Mouse (Mus musculus) hindbrain, embryonic 11.5 days (tissue): ENCODE results near the gene Ankrd23. TPM values are rescaled to one million over a fixed set of nuclear protein-coding genes. Genes with fewer than 3 reads are reported as not detected.

Experiments
- ATAC-seq: fragments of 200-750 bp; cut with Nextera tagmentation; 2 replicates; pipeline ENCODE4 v1.8.0; 2017; ENCODE audit warnings: mild to moderate bottlenecking, moderate TSS enrichment, moderate library complexity; ENCODE audit not compliant: low FRiP score
- DNase-seq: peaks from one replicate; pipeline ENCODE4 v3.0.0-alpha.2; 2015; ENCODE audit warnings: low spot score
- H3K27ac ChIP-seq: fragments of 300-500 bp; sonication (generic); 2 replicates; pipeline ENCODE4 v1.5.1; 2014; ENCODE audit warnings: mild to moderate bottlenecking, low read depth, low read length
- H3K27me3 ChIP-seq: fragments of 300-500 bp; sonication (generic); 2 replicates; pipeline ENCODE4 v1.6.1; 2014; ENCODE audit warnings: mild to moderate bottlenecking, low read length, moderate library complexity, mixed read lengths; ENCODE audit not compliant: control insufficient read depth, insufficient read depth
- H3K36me3 ChIP-seq: fragments of 300-500 bp; sonication (generic); 2 replicates; pipeline ENCODE4 v1.6.1; 2014; ENCODE audit warnings: mild to moderate bottlenecking, low read length, moderate library complexity, mixed read lengths; ENCODE audit not compliant: control insufficient read depth, insufficient read depth
- H3K4me1 ChIP-seq: fragments of 300-500 bp; sonication (generic); replicated peaks from 2 replicates; pipeline ENCODE4 v1.6.1; 2014; ENCODE audit warnings: low read length, mixed read lengths; ENCODE audit not compliant: control insufficient read depth, insufficient read depth
- H3K4me2 ChIP-seq: fragments of 300-500 bp; sonication (generic); replicated peaks from 2 replicates; pipeline ENCODE4 v1.6.1; 2014; ENCODE audit warnings: mild to moderate bottlenecking, low read depth, low read length
- H3K4me3 ChIP-seq: fragments of 300-500 bp; sonication (generic); 2 replicates; pipeline ENCODE4 v1.5.1; 2014; ENCODE audit warnings: low read depth, low read length
- H3K9ac ChIP-seq: fragments of 300-500 bp; sonication (generic); 2 replicates; pipeline ENCODE4 v1.6.1; 2014; ENCODE audit warnings: low read depth, low read length
- H3K9me3 ChIP-seq: fragments of 300-500 bp; sonication (generic); 2 replicates; pipeline ENCODE4 v1.6.1; 2016; ENCODE audit warnings: low read length; ENCODE audit not compliant: control insufficient read depth
- WGBS: fragments of 180-500 bp; shearing (Covaris S2); extraction: QIAGEN DNeasy Blood & Tissue Kit; methylation state at CpG from one replicate; pipeline ENCODE4 v1.1.7; 2014; 5-methylcytosine and 5-hydroxymethylcytosine counted together
- polyA plus RNA-seq: library from polyadenylated mRNA; unstranded; fragments of >200 nt; fragmentation: Nextera tagmentation; extraction: Ambion mirVana; gene quantifications from 2 replicates; pipeline ENCODE4 v1.2.1, GENCODE M21; 2014

Gene Ankrd23
- polyA plus RNA-seq, 1 experiment from 2014 or later, result 6.8 TPM

DNA sequence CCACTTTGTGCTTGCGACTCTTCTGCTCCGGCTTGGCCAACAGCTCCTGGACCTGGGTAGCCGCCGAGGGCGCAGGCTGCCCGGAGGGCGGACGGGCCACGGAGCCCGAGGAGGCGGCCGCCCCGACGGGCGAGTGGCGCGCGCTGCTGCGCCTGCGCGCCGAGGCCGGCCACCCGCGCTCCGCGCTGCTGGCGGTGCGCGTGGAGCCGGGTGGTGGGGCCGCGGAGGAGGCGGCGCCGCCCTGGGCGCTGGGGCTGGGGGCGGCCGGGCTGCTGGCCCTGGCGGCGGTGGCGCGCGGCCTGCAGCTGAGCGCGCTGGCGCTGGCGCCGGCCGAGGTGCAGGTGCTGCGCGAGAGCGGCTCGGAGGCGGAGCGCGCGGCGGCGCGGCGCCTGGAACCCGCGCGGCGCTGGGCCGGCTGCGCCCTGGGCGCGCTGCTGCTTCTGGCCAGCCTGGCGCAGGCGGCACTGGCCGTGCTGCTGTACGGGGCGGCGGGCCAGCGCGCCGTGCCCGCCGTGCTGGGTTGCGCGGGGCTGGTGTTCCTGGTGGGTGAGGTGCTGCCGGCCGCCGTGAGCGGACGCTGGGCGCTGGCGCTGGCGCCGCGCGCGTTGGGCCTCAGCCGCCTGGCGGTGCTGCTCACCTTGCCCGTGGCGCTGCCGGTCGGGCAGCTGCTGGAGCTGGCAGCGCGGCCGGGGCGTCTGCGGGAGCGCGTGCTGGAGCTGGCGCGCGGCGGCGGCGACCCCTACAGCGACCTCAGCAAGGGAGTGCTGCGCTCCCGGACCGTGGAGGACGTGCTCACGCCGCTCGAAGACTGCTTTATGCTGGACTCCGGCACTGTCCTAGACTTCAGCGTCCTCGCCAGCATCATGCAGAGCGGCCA, 24.4 kb downstream of the Ankrd23 start:
- under 1% methylated on average over 52 of the region's 126 CpGs for WGBS
- no peaks in the 10 kb centered on the region for H3K9me3 ChIP-seq
- peak overlapping the region; percentile 88 for H3K4me3 ChIP-seq
- 0 out of 2 replicates have a peak, but pooled peaks cover 4% of the 10 kb centered on the region for H3K4me1 ChIP-seq
- peak overlapping the region; percentile 98 for H3K27ac ChIP-seq
- peak overlapping the region; percentile 92 for H3K9ac ChIP-seq
- no peaks in the 10 kb centered on the region for H3K36me3 ChIP-seq
- ATAC-seq (peak; percentile 75), DNase-seq (peak; percentile 68)
- peak overlapping the region; percentile 89 for H3K4me2 ChIP-seq
- H3K27me3 ChIP-seq, result no peaks in the 10 kb centered on the region

DNA sequence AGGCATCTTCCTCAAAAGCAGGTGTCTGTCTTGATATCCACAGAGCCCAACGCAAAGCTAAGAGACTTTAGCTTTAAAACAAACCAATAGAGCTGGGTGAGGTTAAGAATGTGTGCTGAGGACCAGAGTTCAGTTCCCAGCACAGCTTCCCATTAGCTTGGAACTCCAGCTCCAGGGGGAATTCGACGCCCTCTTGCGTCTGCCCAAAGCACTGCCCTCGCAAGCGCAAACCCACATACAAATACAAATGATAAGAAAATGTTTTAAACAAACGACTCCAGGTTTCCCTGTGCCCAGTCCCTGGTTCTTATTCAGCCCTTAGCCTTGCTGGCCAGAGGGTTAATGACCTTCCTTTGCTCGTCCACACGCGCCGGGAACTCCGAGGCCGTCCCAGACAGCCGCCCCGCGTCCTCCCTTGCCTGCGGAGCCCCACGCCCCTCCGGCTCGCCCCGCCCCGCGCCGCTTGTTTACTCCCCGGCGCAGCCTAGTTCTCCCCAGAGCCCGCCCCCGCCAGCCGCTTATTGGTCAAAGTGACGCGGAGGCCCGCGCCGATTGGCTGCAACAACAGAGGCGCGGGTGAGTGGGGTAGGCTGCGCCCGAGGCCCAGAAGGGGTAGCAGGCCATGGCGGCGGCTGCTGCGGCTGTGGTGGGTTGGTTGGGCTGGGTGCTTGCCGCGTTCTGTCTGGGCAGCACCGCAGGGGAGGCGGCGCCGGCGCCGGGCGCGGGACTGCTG, 25.2 kb downstream of the Ankrd23 start, which contains the start of gene Cnnm3:
Gene Cnnm3 (plus strand): TSS at position 579 of the 733 bp plus-strand sequence.
- ATAC-seq (peak; percentile 99), DNase-seq (peak; percentile 99)
- Histone ChIP-seq H3K4me3 (peak within 1 kb of the TSS; percentile 88), H3K27ac (peak within 1 kb of the TSS; percentile 98), H3K9ac (peak within 1 kb of the TSS; percentile 92), H3K4me2 (peak within 1 kb of the TSS; percentile 89), H3K9me3 (no peaks in the 10 kb centered on the region), H3K4me1 (0 out of 2 replicates have a peak, but pooled peaks cover 4% of the 10 kb centered on the region), H3K27me3 (no peaks in the 10 kb centered on the region), H3K36me3 (no peaks in the 10 kb centered on the region)
- WGBS, result 1% methylated on average over 51 of the region's 51 CpGs

DNA sequence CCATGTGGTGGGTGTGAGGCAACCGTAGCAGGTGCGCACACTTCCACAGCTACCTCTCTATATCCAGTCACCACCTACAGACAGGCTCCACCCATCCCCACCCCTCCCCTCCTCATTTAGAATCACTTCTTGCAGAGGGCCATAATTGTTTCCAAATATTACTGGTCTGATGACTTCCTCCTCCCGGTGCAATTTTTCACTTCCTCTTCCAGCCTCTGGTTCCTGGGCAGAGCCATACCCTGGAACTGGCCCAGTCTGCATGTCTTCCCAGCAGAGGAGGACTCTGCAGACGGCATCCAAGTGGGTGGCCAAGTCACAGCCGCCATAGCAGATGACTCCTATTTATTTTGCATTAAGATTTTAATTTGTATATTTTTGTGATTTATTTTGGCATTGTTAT, 28.4 kb downstream of the Ankrd23 start:
- 0 out of 2 replicates have a peak, but pooled peaks cover 1% of the 10 kb centered on the region for H3K4me1 ChIP-seq
- 84% methylated on average over 5 of the region's 5 CpGs for WGBS
- ATAC-seq, result no peak

DNA sequence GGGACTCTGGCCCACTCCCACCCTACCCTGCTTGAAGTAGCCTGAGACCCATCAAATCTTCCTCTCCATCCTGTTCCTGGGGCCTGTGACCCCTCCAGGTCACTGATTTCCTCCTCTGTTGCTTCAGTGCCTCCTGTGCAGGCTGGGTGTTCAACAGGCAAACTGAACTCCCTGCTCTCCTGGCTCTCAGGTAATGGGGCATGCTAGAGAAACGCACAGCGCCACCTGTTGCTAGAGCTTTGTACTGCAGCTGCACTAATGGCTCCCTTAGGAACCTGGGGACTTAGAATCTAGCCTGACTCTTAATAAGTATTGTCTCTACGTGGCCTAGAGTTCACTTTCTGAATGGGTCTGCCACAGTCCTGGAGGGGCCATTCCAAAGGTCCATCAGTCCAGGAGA, 35.4 kb downstream of the Ankrd23 start:
- ATAC-seq (no peak), DNase-seq (peak; percentile 86)
- Histone ChIP-seq H3K36me3 (no peaks in the 10 kb centered on the region), H3K9me3 (no peaks in the 10 kb centered on the region), H3K4me2 (no peak overlapping the region), H3K4me3 (no peak overlapping the region), H3K9ac (no peak overlapping the region), H3K4me1 (no peaks in the 10 kb centered on the region), H3K27me3 (no peaks in the 10 kb centered on the region), H3K27ac (no peak overlapping the region)
- WGBS, result 7% methylated on average over 3 of the region's 3 CpGs

More for the DNA sequence above, 28.4 kb downstream of the Ankrd23 start:
- H3K27me3 ChIP-seq, result no peaks in the 10 kb centered on the region
- H3K9me3 ChIP-seq, result no peaks in the 10 kb centered on the region
- H3K4me3 ChIP-seq, result no peak overlapping the region
- H3K36me3 ChIP-seq, result no peaks in the 10 kb centered on the region
- no peak for DNase-seq
- no peak overlapping the region for H3K27ac ChIP-seq
- H3K4me2 ChIP-seq, result no peak overlapping the region
- no peak overlapping the region for H3K9ac ChIP-seq

DNA sequence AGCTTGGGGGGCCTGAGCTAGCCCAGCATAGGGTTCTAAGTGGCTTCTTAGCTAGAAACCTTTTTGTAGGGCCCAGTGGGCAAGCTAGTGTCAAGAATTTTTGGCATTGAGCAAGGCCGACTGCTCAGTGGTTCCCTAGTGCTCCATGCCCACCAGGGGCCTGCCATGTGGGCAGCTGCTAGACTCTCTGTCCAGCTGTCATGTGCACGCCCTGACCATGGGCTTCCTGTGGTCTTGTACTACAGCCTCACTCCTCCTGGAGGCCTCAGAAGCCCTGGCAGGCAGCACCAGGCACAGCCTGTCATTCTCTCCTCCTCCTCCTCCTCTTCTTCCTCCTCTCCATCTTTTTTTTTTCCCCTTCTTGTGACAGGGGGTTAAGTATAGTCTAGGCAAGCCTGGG, 39.4 kb downstream of the Ankrd23 start:
- Histone ChIP-seq H3K36me3 (no peaks in the 10 kb centered on the region), H3K27me3 (no peaks in the 10 kb centered on the region), H3K9me3 (no peaks in the 10 kb centered on the region), H3K27ac (no peak overlapping the region), H3K4me3 (no peak overlapping the region), H3K4me1 (no peaks in the 10 kb centered on the region), H3K4me2 (no peak overlapping the region), H3K9ac (no peak overlapping the region)
- DNase-seq (no peak), ATAC-seq (no peak)
- 76% methylated on average over 2 of the region's 2 CpGs for WGBS

DNA sequence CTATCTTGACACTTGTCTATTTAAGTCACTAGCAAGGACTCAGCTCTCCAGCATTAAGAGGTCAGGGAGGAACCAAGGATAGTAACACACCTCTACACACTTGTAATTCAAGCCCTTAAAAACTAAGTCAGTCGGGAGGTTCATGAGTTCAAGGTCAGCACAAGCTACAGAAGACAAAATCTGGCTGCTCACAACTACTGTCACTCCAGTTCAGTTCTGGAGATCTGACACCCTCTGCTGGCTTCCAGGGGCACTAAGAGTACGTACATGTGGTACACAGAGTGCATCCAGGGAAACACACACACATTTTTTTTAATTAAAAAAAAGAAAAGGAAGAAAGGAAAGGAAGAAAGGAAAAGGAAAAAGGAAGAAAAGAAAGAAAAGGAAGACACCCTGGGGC, 40.0 kb downstream of the Ankrd23 start:
- no peak overlapping the region for H3K4me2 ChIP-seq
- no peak overlapping the region for H3K4me3 ChIP-seq
- H3K9ac ChIP-seq, result no peak overlapping the region
- ATAC-seq (no peak), DNase-seq (no peak)
- 62% methylated on average over 2 of the region's 2 CpGs for WGBS
- H3K4me1 ChIP-seq, result no peaks in the 10 kb centered on the region
- no peaks in the 10 kb centered on the region for H3K36me3 ChIP-seq
- H3K9me3 ChIP-seq, result no peaks in the 10 kb centered on the region
- no peaks in the 10 kb centered on the region for H3K27me3 ChIP-seq
- no peak overlapping the region for H3K27ac ChIP-seq

DNA sequence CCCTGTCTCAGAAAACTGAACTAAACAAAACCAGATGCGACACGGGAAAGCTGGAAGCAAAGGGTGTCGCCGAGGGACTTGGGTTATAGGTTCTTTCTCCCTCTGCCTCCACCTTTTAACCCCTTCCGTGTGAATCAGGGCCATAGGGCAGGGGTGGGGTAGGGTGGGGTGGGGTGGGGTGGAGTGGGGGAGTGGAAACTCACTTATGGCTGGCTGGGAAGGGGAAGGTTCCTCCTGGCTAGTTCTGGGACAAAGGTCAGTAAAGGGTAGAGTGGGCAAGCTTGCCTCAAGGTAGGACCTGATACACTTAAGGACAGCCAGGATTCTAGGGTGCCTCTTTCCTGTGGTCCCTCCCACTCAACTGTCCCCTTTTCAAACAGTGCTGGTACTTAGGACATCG, 43.4 kb downstream of the Ankrd23 start:
- Histone ChIP-seq H3K4me2 (no peak overlapping the region), H3K9me3 (no peaks in the 10 kb centered on the region), H3K36me3 (no peaks in the 10 kb centered on the region), H3K27me3 (no peaks in the 10 kb centered on the region), H3K9ac (no peak overlapping the region), H3K4me3 (no peak overlapping the region), H3K27ac (no peak overlapping the region), H3K4me1 (no peaks in the 10 kb centered on the region)
- DNase-seq (no peak), ATAC-seq (no peak)
- WGBS, result 75% methylated on average over 6 of the region's 6 CpGs

DNA sequence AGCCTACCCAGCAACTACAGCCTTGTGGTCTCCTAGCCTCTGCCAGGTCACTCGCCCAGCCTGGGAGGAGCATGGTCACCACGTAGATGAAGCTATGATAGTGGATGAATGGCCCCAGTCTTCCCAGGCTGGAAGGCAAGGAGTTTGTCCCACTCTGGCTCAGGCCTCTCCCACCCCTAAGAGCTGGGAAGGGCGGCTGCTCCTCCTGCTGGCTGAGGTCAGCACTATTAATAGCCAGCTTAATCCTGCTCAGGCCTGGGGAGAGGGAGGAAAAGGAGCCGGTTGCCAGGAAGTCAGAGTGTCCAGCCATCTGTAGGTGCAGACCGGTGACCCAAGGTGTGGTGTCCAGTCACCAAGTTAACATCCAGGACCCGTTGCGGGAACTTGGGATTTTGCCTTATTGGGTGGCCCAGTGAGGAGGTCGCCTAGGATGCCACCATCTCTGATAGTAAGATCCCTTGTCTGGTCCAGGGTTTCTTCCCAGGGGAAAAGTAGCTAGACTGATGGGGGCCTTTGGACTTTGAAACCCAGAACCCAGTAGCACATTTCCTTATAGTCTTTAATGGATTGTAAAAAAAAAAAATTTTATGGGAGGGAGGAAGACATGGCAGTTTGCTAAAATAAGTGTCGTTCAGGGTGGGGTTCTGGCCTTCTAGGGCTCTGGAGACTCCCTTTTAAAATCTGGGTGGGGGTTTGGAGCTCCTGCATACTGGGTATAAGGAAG, 44.1 kb downstream of the Ankrd23 start:
- Histone ChIP-seq H3K4me1 (no peaks in the 10 kb centered on the region), H3K27ac (no peak overlapping the region), H3K4me2 (no peak overlapping the region), H3K9me3 (no peaks in the 10 kb centered on the region), H3K27me3 (no peaks in the 10 kb centered on the region), H3K4me3 (no peak overlapping the region), H3K36me3 (no peaks in the 10 kb centered on the region), H3K9ac (no peak overlapping the region)
- whole genome bisulfite sequencing, result 57% methylated on average over 9 of the region's 9 CpGs
- ATAC-seq (0 out of 2 replicates have a peak, but pooled peaks have one; percentile 30), DNase-seq (peak; percentile 36)
